Mouse (Mus musculus): ENCODE data around the gene Iqgap2.

Iqgap2 gene

DNA sequence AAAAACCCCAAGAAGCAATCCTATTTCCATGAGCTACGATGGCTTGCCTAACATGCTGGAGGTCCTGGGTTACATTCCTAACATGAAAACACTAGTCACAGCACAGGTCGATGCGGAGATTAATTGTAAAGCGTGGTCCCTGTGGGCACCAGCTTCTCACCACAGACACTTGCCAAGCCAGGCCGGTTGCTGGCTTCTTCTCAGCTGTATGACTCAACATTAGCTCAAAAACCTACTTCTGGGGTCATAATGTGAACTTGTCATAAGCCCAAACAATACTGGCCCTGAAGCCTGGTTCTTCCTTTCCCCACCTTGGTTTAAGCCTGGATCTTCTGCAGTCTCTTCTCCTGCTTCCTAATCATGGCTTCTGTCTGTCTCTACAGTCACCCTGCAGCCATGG lies 306.8 kb downstream of the Iqgap2 start:
- no peak for DNase-seq (ENCODE audit: low spot score in 2 of 2)

DNA sequence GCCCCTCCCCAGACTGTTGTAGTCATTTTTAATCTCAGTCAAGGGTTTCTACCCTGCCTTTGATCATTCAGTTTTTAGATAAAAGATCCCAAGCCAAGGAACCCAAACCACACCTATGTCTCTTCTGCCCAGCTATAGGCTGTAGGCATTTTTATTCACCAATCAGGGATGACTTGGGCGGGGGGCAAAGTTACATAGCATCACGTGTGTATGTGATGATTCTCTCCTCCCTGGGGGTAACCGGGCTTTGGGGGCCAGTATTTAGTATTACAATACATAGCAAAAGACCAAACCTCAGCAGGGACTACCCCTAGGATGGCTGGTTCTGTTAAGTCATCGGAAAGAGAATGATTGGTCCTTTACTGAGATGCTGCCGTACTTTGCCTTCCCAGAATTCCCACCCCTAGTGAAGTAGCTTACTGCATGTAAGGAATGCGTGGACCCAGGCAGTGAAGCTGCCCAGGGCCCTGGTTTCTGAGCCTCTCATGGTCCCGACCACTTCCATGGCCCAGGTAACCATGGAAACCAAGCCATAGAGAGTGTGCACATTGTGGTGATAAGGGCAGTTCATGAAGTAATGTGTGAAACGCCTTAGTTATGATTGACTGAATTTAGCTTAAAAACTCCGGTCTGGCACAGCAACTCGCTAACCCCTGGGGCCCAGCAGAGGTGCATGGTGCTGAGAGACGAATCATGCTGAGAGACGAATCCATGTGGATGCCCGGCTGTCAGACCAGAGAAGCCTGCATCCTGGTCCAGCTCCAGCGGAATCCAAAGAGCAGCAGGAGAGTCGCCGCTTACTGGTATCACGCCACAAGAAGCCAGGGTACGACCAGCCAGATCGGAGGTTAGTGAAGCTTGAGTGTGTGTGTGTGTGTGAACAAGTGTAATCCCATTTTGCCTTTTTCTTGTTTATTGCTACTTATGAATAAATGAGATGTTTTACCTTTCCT lies 308.2 kb downstream of the Iqgap2 start:
- no peak for DNase-seq (ENCODE audit: low spot score in 2 of 2)

DNA sequence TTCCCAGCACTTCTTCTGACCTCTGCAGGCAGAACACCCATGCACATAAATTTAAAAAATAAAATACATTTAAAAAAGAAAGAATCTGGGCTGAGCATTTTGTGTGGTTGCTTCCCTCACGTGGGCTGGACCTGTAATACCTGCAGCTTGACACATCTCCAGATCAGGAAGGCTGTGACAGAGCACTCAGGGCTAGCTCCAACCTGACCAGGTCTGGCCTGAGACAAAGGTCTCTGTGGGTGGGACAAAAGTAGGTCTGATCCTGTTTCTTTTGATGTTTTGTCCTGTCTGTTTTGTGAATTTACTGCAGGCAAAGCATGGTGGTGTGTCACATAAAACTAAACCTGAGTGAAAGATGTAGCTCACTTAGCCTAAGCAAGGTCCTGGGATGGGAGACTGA lies 309.9 kb downstream of the Iqgap2 start:
- DNase-seq (ENCODE audit: low spot score in 2 of 2), result no peak

- DNase-seq (ENCODE audit: low spot score in 2 of 2), result no peak
Measured at GRCm38 (mm10) chr13:95578016-95578697, 313.6 kb downstream of the Iqgap2 start.

Data from urinary bladder, adult 18-20 months (tissue).